Mouse (Mus musculus) spleen, adult 2 months (tissue): ENCODE data around the gene Cngb1.

ENCODE experiments used
- CTCF ChIP-seq: fragments of 200-500 bp; IDR thresholded peaks from 2 replicates; pipeline ENCODE4 v1.5.1; 2011; ENCODE audit warnings: mild to moderate bottlenecking, inconsistent platforms; ENCODE audit not compliant: insufficient read depth, insufficient read length, insufficient replicate concordance; ENCODE audit errors: extremely low read depth
- POLR2A ChIP-seq: fragments of 200-500 bp; IDR thresholded peaks from 2 replicates; pipeline ENCODE4 v1.6.1; 2011; ENCODE audit warnings: low read depth, low read length, inconsistent platforms

- no peak for TF ChIP-seq POLR2A
- no peak for TF ChIP-seq CTCF
Measured at GRCm38 (mm10) chr8:95293172-95293571, 13.2 kb downstream of the Cngb1 start.
